Mouse (Mus musculus): ENCODE results near the gene Xrcc5.
A peak's percentile ranks its signal among the peaks of the same experiment; 100 is the strongest.

Xrcc5 gene

DNA sequence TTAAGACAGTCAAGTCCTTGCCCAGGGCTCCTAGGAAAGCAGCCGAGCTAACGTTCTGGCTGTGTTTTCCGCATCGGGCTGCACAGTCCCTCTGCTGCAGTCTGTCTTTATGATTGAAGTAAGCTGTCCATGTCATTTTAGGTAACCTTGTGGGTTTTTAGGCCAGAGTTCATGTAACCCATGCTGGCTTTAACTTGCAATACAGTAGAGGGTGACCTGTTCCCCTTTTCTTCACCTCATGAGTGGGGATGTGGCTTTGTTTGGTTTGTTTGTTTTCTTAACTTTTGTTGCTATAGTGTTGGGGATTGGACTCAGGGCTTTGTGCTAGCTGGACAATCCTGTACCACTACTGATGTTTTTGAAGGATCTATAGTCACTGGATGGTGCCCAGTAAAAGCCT is 83.2 kb downstream of the Xrcc5 start:
- DNase-seq (ENCODE audit: low spot score in 2 of 2) = no peak

DNA sequence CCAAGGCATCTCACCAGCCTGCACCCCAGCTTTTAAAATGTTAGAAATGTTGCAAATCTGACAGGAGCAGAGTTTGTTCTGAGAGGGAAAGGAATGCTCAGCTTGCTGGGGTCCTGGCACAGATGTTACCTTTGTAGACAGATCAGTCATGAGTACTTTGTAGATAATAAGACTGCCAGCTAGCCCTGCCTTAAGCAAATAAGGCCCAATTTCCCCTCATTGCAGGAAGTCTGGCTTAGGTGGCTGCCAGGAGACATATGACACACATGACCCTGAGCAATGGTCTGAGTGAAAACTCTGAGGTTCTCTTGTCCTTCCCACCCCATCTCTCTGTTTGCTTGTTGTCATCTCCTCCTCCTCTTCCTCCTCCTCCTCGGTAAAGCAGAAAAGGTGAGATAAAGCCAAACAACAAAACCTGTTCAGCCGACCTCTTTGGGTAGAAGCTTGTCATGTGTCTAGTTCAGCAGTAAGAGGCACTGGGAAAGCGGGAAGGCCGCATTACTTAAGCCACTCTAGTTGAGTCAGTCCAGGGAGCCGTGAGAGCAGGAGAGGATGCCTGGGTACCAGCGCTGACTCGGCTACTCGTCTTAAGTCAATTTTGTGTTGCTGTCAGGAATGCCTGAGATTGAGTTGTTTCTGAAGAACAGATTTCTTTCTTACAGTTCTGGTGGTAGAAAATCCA is 92.6 kb downstream of the Xrcc5 start:
- DNase-seq (ENCODE audit: low spot score in 2 of 2) = no peak

DNA sequence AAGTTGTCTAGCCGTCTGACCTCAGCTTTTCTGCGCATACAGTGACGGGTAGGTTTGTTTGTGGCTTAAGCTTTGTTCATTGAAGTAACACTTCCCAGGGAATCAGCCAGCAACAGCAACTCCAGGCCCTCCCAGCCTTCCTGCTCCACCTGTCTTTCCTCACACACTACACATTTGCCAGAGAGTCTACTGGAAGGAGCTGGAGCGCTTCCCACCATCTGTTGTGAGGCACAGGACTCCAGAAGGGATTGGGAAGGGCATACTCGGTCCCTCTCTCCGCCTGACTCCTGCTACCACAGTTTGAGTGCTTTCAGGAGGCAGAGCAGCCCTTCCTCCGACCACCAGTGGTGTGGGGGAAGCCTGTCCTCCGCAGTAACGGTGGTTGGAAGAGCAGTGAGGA is 93.4 kb downstream of the Xrcc5 start:
- DNase-seq (ENCODE audit: low spot score in 2 of 2) = no peak

DNA sequence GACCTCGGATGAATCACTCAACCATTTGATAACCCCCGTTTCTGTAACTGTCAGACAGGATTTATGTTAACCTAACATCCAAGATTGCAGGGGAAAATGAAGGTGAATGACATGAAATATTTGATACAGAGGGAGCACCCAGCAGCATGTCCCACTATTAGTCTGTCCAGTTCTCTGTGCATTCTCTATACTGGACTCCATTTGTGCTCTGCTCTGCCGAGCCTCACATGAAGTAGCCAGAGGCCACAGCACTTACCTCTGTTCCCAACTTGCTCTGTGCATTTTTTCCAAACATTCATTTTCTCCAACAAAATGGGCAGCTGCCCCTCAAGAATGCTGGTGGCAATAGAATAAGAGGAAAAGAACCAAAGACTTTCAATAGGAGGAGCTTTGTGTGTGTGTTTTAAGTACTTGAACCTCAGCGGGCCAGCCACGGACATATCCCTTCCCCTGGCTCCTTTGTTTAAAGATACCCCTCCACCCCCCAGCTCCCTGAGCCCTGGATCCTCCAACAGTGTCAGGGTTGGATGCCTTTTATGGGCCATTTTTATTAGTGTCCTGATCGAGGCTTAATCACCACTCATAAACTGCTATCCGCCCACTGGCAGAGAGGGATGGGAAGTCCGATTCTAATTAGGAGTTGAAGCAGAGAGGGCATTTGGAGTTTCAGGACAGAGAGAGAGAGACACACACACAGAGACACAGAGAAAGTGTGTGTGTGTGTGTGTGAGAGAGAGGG is 94.3 kb downstream of the Xrcc5 start:
- no peak for DNase-seq (ENCODE audit: low spot score in 2 of 2)

DNA sequence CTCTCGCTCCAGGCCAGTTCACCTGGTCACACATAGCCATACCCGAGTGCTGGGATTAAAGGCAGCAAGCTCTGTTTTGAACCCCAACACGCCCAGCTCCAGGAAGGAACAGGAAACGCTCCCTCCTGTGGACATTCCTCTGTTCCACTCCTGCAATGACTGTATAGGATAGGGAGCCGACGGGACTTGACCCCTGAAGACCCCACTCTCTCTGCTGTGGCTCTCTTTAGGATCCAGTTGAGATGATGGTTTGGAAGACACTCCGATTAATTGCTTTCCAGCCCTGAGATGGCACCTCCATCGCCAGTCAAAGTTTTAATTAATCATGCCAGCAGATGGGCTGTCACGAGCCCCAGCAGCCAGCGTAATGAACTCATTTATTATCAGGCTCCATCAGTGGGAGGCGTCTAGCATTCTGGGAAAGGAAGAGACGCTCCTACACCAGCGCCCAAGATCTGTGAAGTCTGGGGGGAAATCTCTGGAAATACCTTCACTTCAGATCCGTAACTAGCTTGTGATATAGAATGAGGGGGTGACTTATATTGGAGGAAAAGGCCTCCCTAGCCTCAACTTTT is 99.4 kb downstream of the Xrcc5 start:
- no peak for DNase-seq (ENCODE audit: low spot score in 2 of 2)

DNA sequence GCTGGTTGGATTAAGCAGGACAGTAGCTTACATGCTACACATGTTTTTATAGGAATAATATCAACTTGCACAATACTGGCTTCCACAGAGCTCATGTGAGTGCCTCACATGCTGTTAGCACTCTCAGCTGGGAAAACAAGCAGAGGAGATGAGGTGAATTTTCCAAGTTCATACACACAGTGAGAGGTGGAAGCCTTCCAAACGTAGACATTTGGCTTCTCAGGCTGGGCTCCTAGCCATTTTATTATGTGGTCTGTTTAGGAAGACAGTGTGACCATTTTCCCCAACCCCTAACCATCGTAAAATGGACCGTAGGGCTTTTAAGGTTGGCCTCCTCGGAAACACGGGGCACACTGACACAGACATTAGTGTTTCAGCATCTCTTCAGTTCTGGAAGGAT is 102.7 kb downstream of the Xrcc5 start:
- DNase-seq (ENCODE audit: low spot score in 2 of 2) = no peak

DNA sequence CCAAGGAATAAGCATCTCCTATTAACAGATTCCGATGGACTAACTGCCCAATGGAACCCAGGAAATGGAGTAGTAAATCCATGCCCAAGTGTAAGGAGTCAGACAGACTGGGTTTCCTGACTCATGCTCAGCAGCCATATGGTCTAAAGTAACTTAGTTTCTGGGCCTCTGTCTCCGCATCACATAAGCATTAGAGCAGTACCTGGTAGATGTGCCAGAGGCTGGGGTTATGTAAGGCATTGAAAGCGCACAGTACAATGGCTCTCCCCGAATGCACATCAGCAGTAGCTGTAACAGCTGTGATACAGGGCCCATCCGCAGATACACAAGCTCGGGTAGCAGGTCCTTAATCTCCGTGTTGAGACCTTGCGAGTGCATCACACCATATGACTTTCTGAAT is 103.9 kb downstream of the Xrcc5 start:
- DNase-seq (ENCODE audit: low spot score in 2 of 2) = no peak

DNA sequence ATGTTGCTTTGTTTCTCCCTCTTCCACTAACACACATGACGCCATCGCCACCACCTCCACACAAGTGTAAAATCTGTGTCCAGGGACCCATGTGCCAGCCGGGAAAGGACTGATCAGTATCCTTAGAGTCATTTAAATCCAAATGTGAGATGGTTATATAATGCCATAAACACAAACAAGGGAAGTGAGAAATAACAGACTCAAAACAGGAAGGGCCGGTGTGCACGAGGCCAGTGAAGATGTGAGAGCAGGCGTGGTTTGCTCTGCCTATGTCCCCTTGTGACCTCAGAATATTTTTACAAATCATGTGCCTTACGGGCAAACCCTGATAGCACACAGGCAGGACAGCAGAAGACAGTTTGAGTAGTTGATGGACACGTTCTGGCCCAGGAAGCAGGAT is 106.0 kb downstream of the Xrcc5 start:
- DNase-seq (ENCODE audit: low spot score in 2 of 2) = no peak

DNA sequence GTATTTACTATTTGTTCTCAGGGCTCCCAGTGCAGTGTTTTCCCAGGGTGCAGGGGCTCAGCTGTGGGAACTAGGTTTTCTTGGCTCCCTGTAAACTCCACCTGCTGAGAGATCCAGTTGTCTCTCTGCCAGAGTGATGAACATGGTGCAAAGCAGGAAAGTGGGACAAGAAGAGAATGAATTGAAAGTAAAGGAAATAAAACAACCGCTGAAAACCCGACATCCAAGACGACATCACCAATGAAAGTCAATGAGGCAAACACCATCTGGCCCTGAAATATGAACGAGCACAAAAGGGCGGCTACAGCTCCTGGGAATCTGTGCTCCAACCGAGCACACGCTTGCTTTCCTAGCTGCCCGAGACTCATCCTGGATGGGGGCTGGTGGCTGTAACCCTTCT is 106.9 kb downstream of the Xrcc5 start:
- DNase-seq (ENCODE audit: low spot score in 2 of 2) = no peak

DNA sequence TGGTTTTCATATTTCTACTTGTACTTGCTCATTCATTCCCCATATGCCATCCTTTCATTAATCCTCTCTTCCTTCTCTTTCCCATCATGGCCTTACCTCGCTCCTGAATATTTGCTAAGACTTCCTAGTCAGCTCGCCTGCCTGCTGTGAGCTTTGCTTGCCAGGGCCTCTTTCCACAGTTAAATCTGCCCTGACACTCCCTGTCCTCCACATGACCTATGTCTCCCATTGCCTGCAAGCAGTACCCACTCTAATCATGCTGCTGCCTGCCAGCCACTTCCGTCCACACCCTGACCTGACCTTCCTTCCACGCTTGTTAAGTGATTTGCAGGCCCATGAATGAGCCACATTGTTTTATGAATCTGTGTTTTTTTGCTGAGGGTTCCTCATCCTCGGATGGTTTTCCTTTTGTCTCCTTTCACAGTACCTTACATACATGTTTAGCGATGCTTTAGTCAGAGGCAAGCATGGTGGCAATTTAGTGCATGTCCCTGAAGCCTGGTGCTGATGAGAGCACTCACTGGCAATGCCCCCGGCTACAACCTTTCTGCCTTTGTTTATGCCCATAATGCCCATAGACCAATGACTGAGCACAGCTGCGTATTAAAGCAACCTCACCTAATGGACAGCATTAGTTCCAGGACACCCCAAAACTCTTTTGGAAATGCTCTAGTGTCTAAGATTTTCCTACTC is 107.5 kb downstream of the Xrcc5 start:
- DNase-seq (ENCODE audit: low spot score in 2 of 2) = no peak

DNA sequence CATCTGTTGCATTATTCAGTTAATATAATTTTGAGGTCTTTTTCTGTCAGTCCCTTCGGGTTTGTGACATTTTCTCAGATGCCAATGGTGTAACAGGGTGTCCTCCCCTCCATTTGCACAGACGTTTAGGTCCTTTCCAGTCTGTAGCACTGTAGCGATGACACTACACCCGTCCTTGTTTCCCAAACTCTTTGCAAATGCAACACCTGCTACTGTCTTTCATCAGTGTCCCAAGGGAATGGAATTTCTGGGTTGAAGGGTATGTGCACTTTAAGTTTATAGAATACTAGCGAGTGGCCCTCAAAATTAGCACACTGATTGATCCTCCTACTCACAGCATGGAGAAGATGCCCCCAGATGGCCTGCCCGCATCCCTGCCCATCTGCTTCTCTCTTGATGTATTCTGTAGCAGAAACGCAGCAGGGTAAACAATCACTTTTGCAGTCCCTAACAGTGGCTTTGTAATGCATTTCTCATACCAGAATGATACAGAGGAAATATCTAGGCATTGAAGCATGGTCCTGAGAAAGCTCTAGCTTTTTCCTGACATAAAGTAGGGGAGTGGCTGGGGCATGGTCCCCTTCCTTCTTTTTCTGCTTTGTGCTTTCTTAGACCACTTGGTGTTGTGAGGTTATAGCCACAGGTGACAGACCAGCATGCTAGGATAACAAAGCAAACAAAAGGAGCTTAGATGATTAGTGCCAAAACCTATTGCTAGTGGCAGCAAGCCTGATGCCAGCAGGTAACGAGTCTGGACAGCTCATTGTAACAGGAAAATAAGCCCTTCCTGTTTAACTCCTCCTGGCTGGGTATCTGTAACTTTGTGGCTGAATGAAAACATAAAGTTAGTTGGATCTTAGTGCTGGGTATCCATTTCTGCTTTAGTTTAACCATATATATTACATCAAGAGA is 111.8 kb downstream of the Xrcc5 start:
- DNase-seq (ENCODE audit: low spot score in 2 of 2) = no peak

DNA sequence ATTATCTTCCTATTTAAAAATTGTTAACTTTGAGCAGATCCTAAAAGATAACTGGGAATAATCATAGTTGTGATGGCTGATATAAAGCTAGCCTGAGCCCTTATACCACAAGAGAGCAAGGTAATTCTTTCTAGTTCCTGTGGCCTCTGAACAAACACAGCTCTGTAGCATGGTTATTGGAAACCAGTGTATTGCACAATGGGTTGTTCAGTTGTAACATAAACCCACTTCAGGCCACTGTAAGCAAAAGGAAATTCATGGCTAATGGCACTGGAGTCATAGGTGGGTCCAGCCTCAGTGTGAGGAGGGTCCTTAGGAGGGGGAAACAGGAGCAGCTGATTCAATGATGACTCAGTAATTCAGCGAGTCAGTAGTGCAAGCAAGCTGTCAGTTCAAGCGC is 113.0 kb downstream of the Xrcc5 start:
- DNase-seq (ENCODE audit: low spot score in 2 of 2) = no peak

DNA sequence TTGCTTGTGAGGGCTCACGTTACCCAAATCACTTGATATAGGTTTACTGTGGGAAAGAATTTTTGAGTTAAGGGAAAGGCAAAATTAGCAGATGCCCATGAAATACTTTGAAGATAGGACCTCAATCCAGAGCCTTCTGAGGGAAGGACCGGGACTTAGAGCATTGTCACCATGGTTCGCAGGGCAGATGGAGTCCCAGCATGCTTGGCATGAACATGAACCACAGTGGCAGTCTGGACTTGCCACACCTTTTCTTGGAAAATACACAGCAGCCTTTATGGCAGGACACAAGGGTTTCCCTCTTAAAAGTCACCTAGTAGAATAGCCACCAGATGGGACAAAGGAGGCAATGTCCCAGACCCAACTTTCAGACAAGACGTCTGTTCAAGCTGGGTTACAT is 114.9 kb downstream of the Xrcc5 start:
- DNase-seq (ENCODE audit: low spot score in 2 of 2) = no peak

DNA sequence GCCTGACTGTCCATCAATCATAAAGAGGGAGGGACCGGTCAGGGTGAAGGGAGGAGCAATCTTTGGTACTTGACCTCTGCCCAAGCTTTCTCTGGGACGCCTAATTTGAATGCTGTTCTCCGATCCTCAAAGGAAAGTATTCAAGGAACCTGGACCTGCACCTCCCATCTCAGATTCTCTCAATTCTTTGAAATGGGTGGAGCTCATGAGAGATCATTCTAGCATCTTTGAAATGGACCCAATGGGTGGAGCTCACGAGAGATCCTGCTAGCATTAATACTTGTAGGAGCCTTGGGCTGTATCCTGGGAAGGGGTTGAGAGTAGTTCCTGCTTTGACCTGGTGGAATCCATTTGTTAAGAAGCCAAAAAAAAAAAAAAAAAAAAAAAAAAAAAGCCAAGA is 119.2 kb downstream of the Xrcc5 start:
- DNase-seq (ENCODE audit: low spot score in 2 of 2) = no peak

DNA sequence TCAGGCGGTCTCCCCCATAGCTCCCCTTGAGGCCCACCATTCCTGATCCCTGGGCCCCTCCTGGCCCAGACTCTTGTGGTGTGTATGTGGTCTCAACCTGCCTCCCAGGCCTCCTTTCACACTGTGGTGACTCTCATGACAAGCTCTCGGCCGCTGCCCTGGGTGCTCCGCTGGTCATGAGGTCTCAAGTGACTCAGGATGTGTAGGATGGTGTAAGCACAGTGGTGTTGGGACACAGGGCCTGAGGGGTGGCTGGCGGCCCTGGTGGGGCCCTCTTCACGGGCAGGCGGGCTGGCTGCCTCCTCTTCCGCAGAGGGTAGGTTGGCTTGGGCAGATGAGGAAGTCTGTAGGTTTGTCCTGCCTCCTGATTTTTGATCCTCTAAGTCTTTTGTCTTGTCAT is 121.3 kb downstream of the Xrcc5 start:
- DNase-seq (ENCODE audit: low spot score in 2 of 2) = no peak

DNA sequence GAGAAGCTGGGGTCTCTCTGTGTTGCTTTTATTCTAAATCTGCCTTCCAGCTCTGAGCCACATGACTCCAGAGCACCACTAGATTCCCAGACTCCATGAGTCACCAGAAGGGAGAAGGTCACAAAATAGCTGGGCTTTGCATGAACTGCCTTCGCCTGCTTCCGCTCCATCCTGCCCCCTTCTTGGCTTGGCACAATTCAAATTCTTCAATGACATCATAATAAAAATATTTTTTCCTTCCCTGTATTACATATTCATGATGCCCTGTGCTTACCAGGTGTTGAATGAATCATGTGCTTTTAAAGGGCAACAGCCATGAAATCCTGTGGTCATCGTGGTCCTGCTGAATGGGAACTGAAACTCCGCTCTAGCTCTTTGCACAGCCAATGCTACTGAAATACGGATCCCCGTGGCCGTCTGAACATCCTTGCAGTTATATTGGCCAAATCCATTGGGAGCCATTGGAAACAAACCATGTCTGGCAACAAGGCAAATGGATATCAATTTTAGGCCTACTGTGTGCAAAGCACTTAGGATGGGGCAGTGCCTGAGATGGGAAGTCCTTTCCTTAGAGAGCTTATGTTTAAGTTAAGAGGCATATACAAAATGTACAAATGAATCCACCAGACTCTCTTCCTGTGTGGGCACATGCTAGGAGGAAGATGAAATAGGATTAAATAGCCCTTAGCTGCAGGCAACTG is 122.0 kb downstream of the Xrcc5 start:
- no peak for DNase-seq (ENCODE audit: low spot score in 2 of 2)

DNA sequence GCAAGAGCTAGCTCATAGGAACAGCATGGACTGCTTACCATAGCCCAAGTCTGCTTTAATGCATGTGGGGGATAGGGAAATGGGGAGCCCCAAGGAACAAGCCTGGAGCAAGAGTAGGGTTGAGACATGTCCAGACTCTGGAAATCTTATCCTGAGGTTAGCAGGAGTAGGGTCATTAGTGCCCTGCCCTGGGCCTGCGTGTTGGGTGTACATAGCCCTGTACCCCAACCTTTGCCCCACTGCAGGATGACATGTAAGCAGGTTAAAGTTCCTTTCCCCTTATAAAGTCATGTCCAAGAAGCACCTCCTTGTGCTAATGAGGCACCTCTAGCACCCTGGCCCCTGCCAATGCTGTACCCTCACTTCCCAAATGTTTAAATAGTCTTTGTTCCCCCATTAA is 125.4 kb downstream of the Xrcc5 start:
- no peak for DNase-seq (ENCODE audit: low spot score in 2 of 2)

DNA sequence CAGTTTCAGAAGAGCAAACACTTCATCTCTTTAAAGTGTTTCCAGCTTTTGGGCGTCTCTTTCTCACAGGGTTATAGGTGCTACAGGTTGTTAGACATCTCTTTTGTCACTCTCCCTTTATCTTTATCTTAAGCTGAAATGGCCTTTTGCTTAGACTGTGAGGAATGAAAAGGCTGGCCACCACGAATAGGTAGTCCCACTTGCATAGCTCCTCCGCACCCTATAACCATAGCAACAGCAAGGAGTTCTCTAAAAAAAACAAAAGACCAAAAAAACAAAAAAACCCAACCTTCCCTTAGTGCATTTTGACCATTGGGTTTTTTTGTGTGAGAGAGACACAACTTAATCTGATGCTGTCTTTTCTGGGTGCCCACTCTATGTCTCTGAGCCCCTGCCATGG is 127.3 kb downstream of the Xrcc5 start:
- DNase-seq (ENCODE audit: low spot score in 2 of 2) = no peak

DNA sequence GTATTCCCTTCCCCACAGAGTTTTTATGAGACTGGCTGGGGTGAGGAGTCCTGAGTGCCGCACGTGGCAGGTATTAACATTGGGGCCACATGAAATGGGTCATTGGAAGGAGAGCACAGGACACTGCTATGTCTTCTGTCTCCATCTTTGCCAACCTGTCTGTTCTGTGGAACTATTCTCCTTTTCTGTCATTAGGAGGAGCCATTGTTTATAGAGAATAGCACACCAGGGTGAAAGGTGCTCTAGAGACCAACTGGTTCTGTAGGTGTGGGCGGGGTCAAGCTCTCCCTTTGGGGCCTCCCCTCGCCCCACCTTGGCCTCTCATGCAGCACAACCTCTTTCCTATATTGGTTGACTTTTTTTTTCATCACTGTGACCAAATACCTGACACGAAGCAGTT is 129.7 kb downstream of the Xrcc5 start:
- DNase-seq (ENCODE audit: low spot score in 2 of 2) = no peak

DNA sequence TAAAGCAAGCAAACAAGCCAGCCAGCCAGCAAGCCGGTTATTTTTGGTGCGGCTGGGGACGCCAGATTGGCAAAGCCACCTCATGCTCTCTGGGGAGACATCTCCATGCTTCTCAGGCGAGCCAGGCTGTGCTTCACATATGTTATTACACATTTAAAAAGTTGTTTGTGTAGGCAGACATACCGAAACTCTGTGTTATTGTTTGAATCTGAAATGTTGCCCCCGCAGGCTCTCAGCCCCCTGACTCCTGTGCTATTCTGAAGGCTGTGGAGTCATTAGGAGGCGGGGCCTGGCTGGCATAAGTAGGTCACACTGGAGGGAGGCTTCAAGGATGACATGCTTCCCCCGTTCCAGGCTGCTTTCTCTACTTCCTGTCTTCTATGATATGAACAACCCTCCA is 131.9 kb downstream of the Xrcc5 start:
- DNase-seq (ENCODE audit: low spot score in 2 of 2) = peak in 1 of 2 experiments; percentile 20

DNA sequence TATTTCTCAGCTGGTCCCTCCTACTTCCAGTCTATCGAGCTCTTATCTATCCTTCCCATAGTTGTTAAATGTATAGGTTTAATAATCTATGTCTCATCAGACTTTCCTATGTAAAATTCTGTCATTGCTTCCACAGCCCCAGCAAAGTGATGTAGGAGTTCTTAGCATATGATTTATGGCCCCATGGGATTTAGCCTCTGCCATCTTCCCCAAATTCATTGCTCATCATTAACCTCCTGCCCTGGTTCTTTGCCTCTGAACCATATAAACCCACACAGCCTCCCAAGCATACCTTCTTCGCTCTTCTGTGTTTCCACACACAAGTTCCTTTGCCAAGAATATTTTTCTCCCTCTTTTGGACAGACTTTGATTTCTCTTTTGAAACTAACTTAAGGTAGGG is 135.5 kb downstream of the Xrcc5 start:
- no peak for DNase-seq (ENCODE audit: low spot score in 2 of 2)
